Mouse (Mus musculus) activated CD4-positive, CD25-positive, alpha-beta regulatory T cell (primary cell): ENCODE results near the gene Abcc1. TPM values are rescaled to one million over a fixed set of nuclear protein-coding genes. Genes with fewer than 3 reads are reported as not detected.

Experiments
- polyA plus RNA-seq, 2 experiments: library from polyadenylated mRNA; unstranded; fragments of 100-300 nt; shearing (Covaris generic); gene quantifications; one replicate each; pipeline ENCODE4 v1.2.1; 2017

Gene Abcc1
- 10 to 100 TPM; 18.7 to 20.1 TPM for polyA plus RNA-seq

DNA sequence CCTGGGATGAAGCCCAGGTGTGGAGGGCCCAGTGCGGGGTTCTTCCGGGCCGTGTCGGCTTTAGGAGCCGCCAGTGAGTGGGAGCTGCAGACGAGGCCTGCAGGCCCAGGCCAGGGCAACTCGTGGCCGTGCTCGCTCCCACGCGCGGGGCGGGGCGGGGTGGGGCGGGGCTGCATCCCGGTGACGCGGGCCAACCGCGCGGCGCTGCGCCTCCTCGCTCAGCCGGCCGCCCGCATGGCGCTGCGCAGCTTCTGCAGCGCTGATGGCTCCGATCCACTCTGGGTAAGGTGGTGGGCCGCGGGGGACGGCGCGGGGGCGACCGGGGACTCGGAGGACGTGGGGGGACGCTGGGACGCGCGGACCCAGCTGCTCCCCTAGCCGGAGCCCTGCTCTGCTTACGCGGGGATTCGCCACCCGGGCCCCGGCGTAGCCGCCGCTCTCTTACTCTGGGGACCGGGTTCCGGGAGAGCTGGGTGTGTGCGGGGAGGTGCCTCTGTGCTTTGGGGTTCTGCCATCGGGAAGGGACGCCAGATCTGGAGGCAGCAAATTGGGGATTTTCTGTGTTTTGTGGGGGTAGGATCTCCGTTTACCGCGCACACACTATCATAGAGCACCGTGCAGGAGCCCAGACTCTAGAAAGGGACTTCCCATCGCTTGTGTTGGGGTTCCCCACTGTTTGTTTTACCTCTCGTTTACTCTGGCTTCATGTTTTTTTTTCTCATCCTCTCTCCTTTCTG is at the start of gene Abcc1:
Abcc1 (plus strand) TSS at position 197 of the 737 bp plus-strand sequence.

DNA sequence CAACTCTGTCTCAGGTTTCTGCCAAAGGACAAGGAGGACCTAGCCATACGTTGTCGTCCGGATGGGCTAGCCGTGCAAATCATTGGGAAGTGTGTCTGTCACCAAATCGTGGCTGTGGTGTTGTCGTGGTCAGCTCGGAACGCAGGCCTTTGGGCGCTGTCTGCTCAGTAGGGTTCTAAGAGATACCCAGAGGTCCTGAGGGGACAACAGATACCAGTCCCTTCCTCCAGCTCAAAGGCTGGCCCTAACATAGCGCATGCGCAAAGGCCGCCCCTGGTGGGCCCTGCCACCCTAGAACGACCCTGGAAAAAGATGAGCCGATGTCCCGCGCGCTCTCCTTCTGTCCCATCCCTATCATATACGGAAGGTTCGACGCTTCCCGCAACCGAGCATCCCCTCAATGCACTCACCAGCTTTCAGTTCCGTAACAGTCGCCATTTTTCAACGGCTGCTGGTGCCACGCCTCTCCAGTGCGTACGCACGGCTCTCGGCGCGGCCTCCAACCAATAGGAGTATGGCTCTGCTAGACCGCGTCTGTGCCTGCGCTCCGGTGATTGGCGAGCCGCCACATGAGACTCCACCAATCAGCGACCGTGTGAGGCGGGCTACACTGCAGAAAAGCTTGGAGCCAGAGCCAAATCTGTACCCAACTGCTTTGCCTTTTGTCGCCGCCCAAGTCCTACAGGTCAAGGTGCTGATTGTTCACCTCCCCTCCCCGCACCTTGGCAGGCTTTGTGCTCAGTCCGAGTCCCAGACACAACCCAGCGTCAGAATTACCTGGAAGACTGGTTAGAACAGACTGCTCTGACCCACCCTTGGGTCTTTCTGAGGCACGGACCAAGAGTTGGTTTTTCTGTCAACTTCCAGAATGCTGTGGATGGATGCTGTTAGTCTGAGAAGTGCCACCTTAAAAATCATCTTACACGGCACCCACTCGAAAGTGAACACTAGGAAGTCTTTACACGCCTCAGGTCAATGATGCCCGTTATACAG is 44.2 kb upstream of the Abcc1 start, which contains the start of gene Fopnl:
Fopnl (minus strand) TSS at position 522 of the 993 bp plus-strand sequence.

Other genes starting within 250 kb of the Abcc1 start
- 10 to 100 TPM; 88.4 to 95.1 TPM for gene Nde1, start 198.3 kb upstream of the Abcc1 start, polyA plus RNA-seq
- 1 to 10 TPM; 5.7 to 8.1 TPM for gene Marf1, start 198.2 kb upstream of the Abcc1 start, polyA plus RNA-seq
- under 1 TPM; 0.21 to 0.32 TPM for gene Myh11, start 70.2 kb upstream of the Abcc1 start, polyA plus RNA-seq
- 100 to 1,000 TPM; 106 to 130 TPM for gene Fopnl, start 44.2 kb upstream of the Abcc1 start, polyA plus RNA-seq
- gene A630010A05Rik, start 200.8 kb downstream of the Abcc1 start, polyA plus RNA-seq, result under 1 TPM in 1 of 2 experiments, not detected in 1; 0.17 TPM